8 mouse cellular contexts compared by ENCODE assay signal in the genomic region with DNA sequence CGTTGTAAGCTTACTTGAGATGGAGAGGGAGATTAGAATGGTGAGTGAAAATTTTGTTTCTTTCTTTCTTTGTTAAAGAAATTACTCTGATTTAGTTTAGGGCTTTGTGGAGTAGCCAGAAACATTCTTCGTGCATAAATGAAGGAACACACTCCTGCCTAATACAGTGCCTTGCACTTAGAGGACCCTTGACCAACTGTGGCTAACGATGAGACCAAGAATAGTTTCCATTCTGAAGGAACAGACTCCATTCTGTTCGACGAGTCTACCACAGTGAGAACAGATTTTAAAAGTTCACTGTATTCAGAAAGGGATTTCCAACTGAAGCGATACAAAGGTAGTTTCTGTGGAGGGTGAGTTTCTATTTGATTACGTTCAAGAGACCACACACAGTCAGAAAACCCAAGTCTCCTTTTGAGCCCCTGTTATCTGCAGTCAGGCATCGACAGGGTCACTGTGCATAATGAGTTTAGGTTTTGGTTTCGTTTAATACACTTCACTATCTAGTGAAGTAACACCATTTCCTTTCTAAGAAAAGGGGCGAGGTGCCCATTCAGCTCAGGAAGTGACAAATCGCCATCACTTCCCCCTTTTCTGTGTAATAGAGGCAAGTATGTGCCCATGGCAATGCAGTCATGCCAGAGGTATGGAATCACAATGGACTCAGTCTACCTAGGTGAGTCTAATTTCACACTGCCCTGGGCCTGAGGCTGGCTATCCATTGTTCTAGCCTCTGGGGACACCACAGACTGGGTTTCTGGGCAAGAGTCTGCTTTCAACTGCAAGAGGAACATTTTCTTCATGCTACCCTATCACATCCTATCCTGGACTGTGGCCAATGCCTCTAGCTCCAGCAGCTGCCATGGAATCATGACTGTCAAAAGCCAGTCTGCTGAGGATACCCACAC. TPM values are rescaled to one million over a fixed set of nuclear protein-coding genes. Genes with fewer than 3 reads are reported as not detected.
DNase-seq lines count a peak whose midpoint lies in the region; ATAC-seq and TF ChIP-seq lines count a peak whose summit lies in the region.

No protein-coding gene starts in this region.

- intact Hi-C loops in heart, postnatal 10 days (cut with DNase I), result loop anchor here (5.0 kb wide), 2 partner anchors 63 to 138 kb away; a partner anchor contains a TSS

- no peaks in the 10 kb centered on the region for H3K36me3 ChIP-seq in kidney, adult 2 months (ENCODE audit: control insufficient read depth, insufficient read depth, low read length)
- no peaks in the 10 kb centered on the region for H3K36me3 ChIP-seq in kidney, embryonic 15.5 days
- no peaks in the 10 kb centered on the region for H3K36me3 ChIP-seq in liver, embryonic 13.5 days
- no peaks in the 10 kb centered on the region for H3K36me3 ChIP-seq in midbrain, embryonic 16.5 days (ENCODE audit: control insufficient read depth, insufficient read depth, low read length)

- no peak overlapping the region for H3K9ac ChIP-seq in kidney, embryonic 15.5 days
- H3K9ac ChIP-seq in liver, embryonic 13.5 days, result no peak overlapping the region
- H3K9ac ChIP-seq in midbrain, embryonic 16.5 days (ENCODE audit: low read depth, low read length), result no peak overlapping the region

- no peak for ATAC-seq in kidney, embryonic 15.5 days (replicated peaks; ENCODE audit: low FRiP score)
- no peak for ATAC-seq in liver, embryonic 13.5 days (ENCODE audit: low read depth)
- no peak for ATAC-seq in midbrain, embryonic 16.5 days

- TF ChIP-seq CTCF in kidney, adult 2 months (conservative IDR thresholded peaks at IDR 0.05; ENCODE audit: insufficient read depth, insufficient read length, low read depth, low read length), result no peak

- H3K4me3 ChIP-seq in kidney, adult 2 months (ENCODE audit: insufficient read depth, low read depth, low read length), result no peak overlapping the region
- no peak overlapping the region for H3K4me3 ChIP-seq in kidney, embryonic 15.5 days (replicated peaks)
- H3K4me3 ChIP-seq in liver, embryonic 13.5 days (replicated peaks), result 0 out of 2 replicates have a peak overlapping the region, but pooled peaks have one; percentile 2
- H3K4me3 ChIP-seq in midbrain, embryonic 16.5 days (ENCODE audit: low read depth, low read length), result no peak overlapping the region

- TF ChIP-seq POLR2A in kidney, adult 2 months (IDR thresholded peaks at IDR 0.05; ENCODE audit: low read depth, low read length), result no peak

- 74% methylated on average over 11 of the region's 11 CpGs for WGBS in kidney, adult 2 months
- WGBS in kidney, embryonic 15.5 days, result 79% methylated on average over 11 of the region's 11 CpGs
- WGBS in liver, embryonic 13.5 days (ENCODE audit: insufficient replicate concordance), result 32% methylated on average over 11 of the region's 11 CpGs
- 78% methylated on average over 11 of the region's 11 CpGs for WGBS in midbrain, embryonic 16.5 days

- no peak overlapping the region for H3K4me2 ChIP-seq in kidney, embryonic 15.5 days
- H3K4me2 ChIP-seq in liver, embryonic 13.5 days, result peak overlapping the region; percentile 30
- H3K4me2 ChIP-seq in midbrain, embryonic 16.5 days (ENCODE audit: low read length), result no peak overlapping the region

- H3K4me1 ChIP-seq in kidney, adult 2 months (ENCODE audit: control insufficient read depth, insufficient read depth, low read length), result no peaks in the 10 kb centered on the region
- H3K4me1 ChIP-seq in kidney, embryonic 15.5 days, result no peaks in the 10 kb centered on the region
- H3K4me1 ChIP-seq in liver, embryonic 13.5 days (replicated peaks), result peaks cover 25% of the 10 kb centered on the region
- H3K4me1 ChIP-seq in midbrain, embryonic 16.5 days (ENCODE audit: control insufficient read depth, insufficient read depth, low read length), result no peaks in the 10 kb centered on the region

- H3K27ac ChIP-seq in kidney, adult 2 months (ENCODE audit: insufficient read depth, low read depth, low read length), result no peak overlapping the region
- no peak overlapping the region for H3K27ac ChIP-seq in kidney, embryonic 15.5 days
- H3K27ac ChIP-seq in liver, embryonic 13.5 days, result no peak overlapping the region
- no peak overlapping the region for H3K27ac ChIP-seq in midbrain, embryonic 16.5 days (ENCODE audit: low read length)

- H3K27me3 ChIP-seq in kidney, adult 2 months (replicated peaks; ENCODE audit: control insufficient read depth, insufficient read depth, low read length), result no peaks in the 10 kb centered on the region
- H3K27me3 ChIP-seq in kidney, embryonic 15.5 days, result no peaks in the 10 kb centered on the region
- peaks cover 5% of the 10 kb centered on the region for H3K27me3 ChIP-seq in liver, embryonic 13.5 days
- H3K27me3 ChIP-seq in midbrain, embryonic 16.5 days (ENCODE audit: control insufficient read depth, insufficient read depth, low read depth, low read length), result no peaks in the 10 kb centered on the region

- peak; percentile 71 for DNase-seq in kidney, adult 2 months
- peak; percentile 59 for DNase-seq in brain, adult 2 months (ENCODE audit: low read depth, low spot score)
- DNase-seq in heart, postnatal 10 days, result peak; percentile 66 to 70
- no peak for DNase-seq in liver, embryonic 13.5 days
- DNase-seq in ovary, postnatal 36 days (ENCODE audit: low spot score), result peak; percentile 10
- DNase-seq in left cerebral cortex, adult 11 months (ENCODE audit: low spot score), result no peak

- H3K9me3 ChIP-seq in kidney, embryonic 15.5 days (replicated peaks), result no peaks in the 10 kb centered on the region
- H3K9me3 ChIP-seq in liver, embryonic 13.5 days (replicated peaks), result no peaks in the 10 kb centered on the region
- no peaks in the 10 kb centered on the region for H3K9me3 ChIP-seq in midbrain, embryonic 16.5 days (replicated peaks; ENCODE audit: control insufficient read depth, low read length, poor library complexity, severe bottlenecking)

RNA-seq across cellular contexts. Expression of a gene that starts 50.2 kb away (rescaled TPM):
- polyA plus RNA-seq in kidney, adult 2 months (2012; rRNA removed), result 49.4 and 80.7 TPM in 2 replicates
- 123 and 131 TPM in 2 replicates for polyA plus RNA-seq in kidney, embryonic 15.5 days (2015; fragmentation: Nextera tagmentation; extraction: Ambion mirVana)
- total RNA-seq in heart, postnatal 10 days (2021), result 100 to 1,000 TPM; 108 to 109 TPM
- polyA plus RNA-seq in liver, embryonic 13.5 days (2015; fragmentation: Nextera tagmentation; extraction: Ambion mirVana), result 93.8 and 94.0 TPM in 2 replicates
- polyA plus RNA-seq in midbrain, embryonic 16.5 days (2015; fragmentation: Nextera tagmentation; extraction: Ambion mirVana), result 75.7 and 77.3 TPM in 2 replicates

Comparison
In these comparisons a context has a peak if more than half of its experiments do, and no peak if none do; other contexts are left out.
1. DNase-seq: peak in kidney, adult 2 months (single experiment), brain, adult 2 months (single experiment), heart, postnatal 10 days (2 of 2) and ovary, postnatal 36 days (single experiment); none in liver, embryonic 13.5 days (single experiment) and left cerebral cortex, adult 11 months (single experiment).